Mouse (Mus musculus): ENCODE data around the gene Col3a1.

- no peak for TF ChIP-seq CTCF (conservative IDR thresholded peaks at IDR 0.05 in 1 of 2, IDR thresholded peaks at IDR 0.05 in 1 of 2; ENCODE audit: low read depth in 2 of 2, low read length in 2 of 2)
- TF ChIP-seq MYC (IDR thresholded peaks at IDR 0.05; ENCODE audit: low read depth, low read length): no peak
- TF ChIP-seq ZC3H11A (IDR thresholded peaks at IDR 0.05; ENCODE audit: low read depth, low read length): no peak
- no peak for TF ChIP-seq ZMIZ1 (IDR thresholded peaks at IDR 0.05; ENCODE audit: low read depth, low read length)
- TF ChIP-seq KAT2A (IDR thresholded peaks at IDR 0.05; ENCODE audit: insufficient replicate concordance, low read length): no peak
- no peak for TF ChIP-seq POLR2A (IDR thresholded peaks at IDR 0.05; ENCODE audit: low read depth, low read length)
- no peak for TF ChIP-seq TBP (conservative IDR thresholded peaks at IDR 0.05; ENCODE audit: low read depth, low read length)
- TF ChIP-seq MAX (IDR thresholded peaks at IDR 0.05; ENCODE audit: low read length): no peak
- TF ChIP-seq HCFC1 (IDR thresholded peaks at IDR 0.05; ENCODE audit: low read depth, low read length): no peak
- no peak for TF ChIP-seq RCOR1 (conservative IDR thresholded peaks at IDR 0.05; ENCODE audit: low read depth, low read length)
- no peak for TF ChIP-seq MAZ (IDR thresholded peaks at IDR 0.05; ENCODE audit: low read depth, low read length)
- no peak for TF ChIP-seq GABPA (IDR thresholded peaks at IDR 0.05; ENCODE audit: insufficient replicate concordance, low read depth, low read length)
- no peak for TF ChIP-seq CHD2 (IDR thresholded peaks at IDR 0.05; ENCODE audit: low read length)
Observed at GRCm38 (mm10) chr1:45311962-45312361, 624 bp downstream of the Col3a1 start.

Measured in CH12.LX (cell line).